Mouse (Mus musculus) kidney, adult 2 months (tissue): ENCODE data around the gene AA986860. TPM values are rescaled to one million over a fixed set of nuclear protein-coding genes. Genes with fewer than 3 reads are reported as not detected.

Source experiments
- DNase-seq: peaks from one replicate; pipeline ENCODE4 v3.0.0; 2021
- H3K27ac ChIP-seq: fragments of 200-500 bp; 2 replicates; pipeline ENCODE4 v1.5.1; 2012; ENCODE audit warnings: low read depth, low read length, control low read depth, inconsistent platforms; ENCODE audit not compliant: insufficient read depth
- H3K27me3 ChIP-seq: fragments of 200-500 bp; replicated peaks from 2 replicates; pipeline ENCODE4 v1.6.1; 2012; ENCODE audit warnings: mild to moderate bottlenecking, moderate library complexity, low read length, inconsistent platforms; ENCODE audit not compliant: control insufficient read depth, insufficient read depth
- H3K36me3 ChIP-seq: fragments of 200-500 bp; 2 replicates; pipeline ENCODE4 v1.6.1; 2012; ENCODE audit warnings: mild to moderate bottlenecking, moderate library complexity, low read length, inconsistent platforms; ENCODE audit not compliant: control insufficient read depth, insufficient read depth
- H3K4me1 ChIP-seq: fragments of 200-500 bp; 2 replicates; pipeline ENCODE4 v1.6.1; 2011; ENCODE audit warnings: low read length; ENCODE audit not compliant: control insufficient read depth, insufficient read depth
- H3K4me3 ChIP-seq: fragments of 200-500 bp; 2 replicates; pipeline ENCODE4 v1.5.1; 2011; ENCODE audit warnings: mild to moderate bottlenecking, low read depth, low read length, control low read depth; ENCODE audit not compliant: insufficient read depth
- CTCF ChIP-seq: fragments of 200-500 bp; conservative IDR thresholded peaks from 2 replicates; pipeline ENCODE4 v1.5.1; 2011; ENCODE audit warnings: low read depth, mild to moderate bottlenecking, control low read depth, low read length, moderate library complexity, mixed read lengths; ENCODE audit not compliant: insufficient read depth, insufficient read length
- POLR2A ChIP-seq: fragments of 200-500 bp; IDR thresholded peaks from one replicate; pipeline ENCODE4 v1.6.1; 2011; ENCODE audit warnings: low read depth, low read length, control low read depth
- WGBS: fragments of 180-500 bp; shearing (Covaris S2); methylation state at CpG from one replicate; pipeline ENCODE4 v1.1.7; 2018; 5-methylcytosine and 5-hydroxymethylcytosine counted together
- polyA plus RNA-seq: library from polyadenylated mRNA; depleted of rRNA; stranded (reverse); fragments of >200 nt; gene quantifications from 2 replicates; pipeline ENCODE4 v1.2.3, GENCODE M21; 2012; rRNA removed

AA986860 gene
- polyA plus RNA-seq, 1 experiment, result 8.8 TPM

- no peaks in the 10 kb centered on the region for H3K36me3 ChIP-seq
- no peak overlapping the region for H3K27ac ChIP-seq
- TF ChIP-seq POLR2A (no peak), CTCF (no peak)
- H3K4me3 ChIP-seq, result no peak overlapping the region
- no peaks in the 10 kb centered on the region for H3K4me1 ChIP-seq
- DNase-seq, result no peak
- WGBS, result 66% methylated on average over 7 of the region's 7 CpGs
- H3K27me3 ChIP-seq, result no peaks in the 10 kb centered on the region
Measured at GRCm38 (mm10) chr1:130775691-130776331, 44.0 kb downstream of the AA986860 start.

DNA sequence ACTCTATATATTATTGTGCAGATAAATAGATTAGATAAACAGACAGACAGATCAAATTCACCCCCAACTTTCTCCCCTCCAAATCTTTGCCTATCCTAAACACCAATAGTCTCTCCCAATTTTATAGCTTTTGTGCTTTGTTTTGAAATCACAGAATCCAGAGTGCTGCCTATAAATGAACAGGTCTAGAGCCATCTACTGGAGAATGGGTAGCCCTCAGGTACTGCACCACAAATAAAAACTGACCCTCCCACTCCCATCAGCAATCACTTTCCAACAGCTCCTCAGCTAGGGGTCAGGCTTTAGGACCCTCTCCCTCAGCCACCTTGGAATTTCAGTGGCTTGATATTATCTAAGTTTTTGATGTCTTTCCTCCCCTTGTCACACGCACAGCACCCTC, 44.9 kb downstream of the AA986860 start:
- TF ChIP-seq POLR2A, result no peak
- peak; percentile 31; the same call in 1 of the 2 replicates for TF ChIP-seq CTCF
- Histone ChIP-seq H3K4me3 (no peak overlapping the region), H3K27ac (no peak overlapping the region), H3K4me1 (no peaks in the 10 kb centered on the region), H3K27me3 (no peaks in the 10 kb centered on the region), H3K36me3 (no peaks in the 10 kb centered on the region)
- 71% methylated on average over 1 of the region's 1 CpGs for WGBS
- peak; percentile 33 for DNase-seq

DNA sequence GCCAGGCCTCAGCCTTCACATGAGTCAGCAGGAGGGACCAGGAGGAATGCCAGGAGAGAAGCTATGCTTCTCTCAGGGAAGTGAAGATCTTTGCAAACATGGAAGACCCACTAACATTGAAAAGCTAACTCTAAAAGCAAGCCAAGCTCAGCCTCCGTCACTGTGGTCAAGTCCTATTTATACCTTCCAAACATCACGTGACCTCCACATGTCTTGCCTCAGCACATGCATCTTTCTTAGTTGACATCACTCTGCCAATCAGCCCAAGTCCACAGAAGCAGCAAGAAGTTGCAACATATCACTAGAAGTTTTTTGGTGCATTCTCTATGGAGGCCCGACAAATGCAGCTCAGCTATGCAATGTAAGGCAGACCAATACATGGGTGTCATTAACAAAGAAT, 48.1 kb downstream of the AA986860 start:
- DNase-seq, result no peak
- Histone ChIP-seq H3K36me3 (no peaks in the 10 kb centered on the region), H3K4me3 (no peak overlapping the region), H3K27me3 (no peaks in the 10 kb centered on the region), H3K4me1 (no peaks in the 10 kb centered on the region), H3K27ac (no peak overlapping the region)
- WGBS, result 84% methylated on average over 3 of the region's 3 CpGs
- TF ChIP-seq CTCF, result no peak
- no peak for TF ChIP-seq POLR2A

- H3K27ac ChIP-seq, result no peak overlapping the region
- peak; percentile 59 for DNase-seq
- TF ChIP-seq CTCF, result peak; percentile 66
- no peak for TF ChIP-seq POLR2A
- WGBS, result 17% methylated on average over 4 of the region's 4 CpGs
- H3K36me3 ChIP-seq, result no peaks in the 10 kb centered on the region
- H3K4me1 ChIP-seq, result no peaks in the 10 kb centered on the region
- H3K27me3 ChIP-seq, result no peaks in the 10 kb centered on the region
- H3K4me3 ChIP-seq, result no peak overlapping the region
Measured at GRCm38 (mm10) chr1:130784054-130784453, 52.3 kb downstream of the AA986860 start.

GRCm38 (mm10) chr1:130787001-130787400, 55.2 kb downstream of the AA986860 start:
- no peak overlapping the region for H3K27ac ChIP-seq
- 37% methylated on average over 4 of the region's 4 CpGs for WGBS
- no peak overlapping the region for H3K4me3 ChIP-seq
- DNase-seq, result peak; percentile 46
- H3K4me1 ChIP-seq, result no peaks in the 10 kb centered on the region
- H3K36me3 ChIP-seq, result no peaks in the 10 kb centered on the region
- TF ChIP-seq POLR2A, result no peak
- peak; percentile 67 for TF ChIP-seq CTCF
- no peaks in the 10 kb centered on the region for H3K27me3 ChIP-seq

DNA sequence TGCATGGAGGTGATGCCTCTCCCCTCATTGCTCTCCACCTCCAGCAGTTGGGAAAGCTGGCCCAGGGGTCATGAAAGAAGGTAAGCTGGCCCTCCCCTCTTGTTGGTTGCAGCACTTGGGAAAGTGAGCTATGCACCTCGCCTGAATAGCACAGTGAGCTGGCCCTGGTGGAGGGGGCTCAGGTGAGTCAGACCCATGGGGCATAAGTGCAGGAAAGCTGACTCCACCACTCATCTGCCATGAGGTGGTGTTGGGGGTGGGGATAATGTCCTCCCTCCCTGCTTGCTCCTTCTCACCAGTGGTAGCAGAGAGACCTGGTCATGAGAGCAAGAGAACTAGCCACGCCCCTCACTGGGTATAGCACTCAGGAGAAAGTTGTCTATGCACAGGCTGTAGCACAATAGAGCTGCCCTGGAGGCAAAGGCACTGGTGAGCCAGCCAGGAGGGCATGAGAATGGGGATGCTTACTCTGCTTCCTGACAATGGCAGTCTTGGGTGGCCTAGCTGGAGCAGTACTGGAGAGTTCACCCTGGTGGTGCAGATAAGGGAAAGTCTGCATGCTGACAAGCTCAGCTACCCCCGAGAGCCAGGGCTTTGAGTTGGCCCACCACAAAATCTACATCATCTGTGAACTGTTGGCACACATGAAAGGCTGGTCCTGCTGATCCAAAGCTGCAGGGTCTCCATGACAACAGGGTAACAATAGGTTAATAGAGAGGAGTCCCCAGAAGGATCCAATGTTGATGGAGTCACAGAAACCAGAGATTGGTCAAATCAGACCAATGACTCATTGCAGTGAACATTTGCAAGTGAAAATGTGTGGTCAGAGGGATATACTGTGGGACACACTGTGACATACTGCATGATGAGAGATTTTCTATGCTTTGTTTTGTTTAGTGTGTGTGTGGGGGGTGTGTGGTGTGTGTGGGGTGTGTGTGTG, 58.0 kb downstream of the AA986860 start:
- H3K4me3 ChIP-seq, result no peak overlapping the region
- no peaks in the 10 kb centered on the region for H3K4me1 ChIP-seq
- no peaks in the 10 kb centered on the region for H3K36me3 ChIP-seq
- WGBS, result 84% methylated on average over 3 of the region's 3 CpGs
- no peak overlapping the region for H3K27ac ChIP-seq
- H3K27me3 ChIP-seq, result no peaks in the 10 kb centered on the region
- DNase-seq, result no peak
- TF ChIP-seq CTCF (no peak), POLR2A (no peak)

Other genes with a start within 250 kb of the AA986860 start
- 0.10 TPM in 1 of 2 replicates, not detected in the other for gene Zp3r, start 102.4 kb upstream of the AA986860 start, polyA plus RNA-seq
- 0.08 and 0.19 TPM in 2 replicates for gene C4bp, start 70.3 kb upstream of the AA986860 start, polyA plus RNA-seq
- not detected in 2 replicates for gene Gm29427, start 16.2 kb upstream of the AA986860 start, polyA plus RNA-seq
- gene Yod1, start 14.6 kb upstream of the AA986860 start, polyA plus RNA-seq, result 1.2 and 1.3 TPM in 2 replicates
- gene Pfkfb2, start 2.7 kb upstream of the AA986860 start, polyA plus RNA-seq, result 7.8 and 9.2 TPM in 2 replicates
- gene Fcamr, start 68.9 kb downstream of the AA986860 start, polyA plus RNA-seq, result 4.0 and 4.2 TPM in 2 replicates
- gene Pigr, start 94.7 kb downstream of the AA986860 start, polyA plus RNA-seq, result 16.9 and 26.4 TPM in 2 replicates
- 5.3 and 16.2 TPM in 2 replicates for gene Fcmr, start 133.7 kb downstream of the AA986860 start, polyA plus RNA-seq
- gene Il24, start 155.5 kb downstream of the AA986860 start, polyA plus RNA-seq, result 0.06 TPM in 1 of 2 replicates, not detected in the other
- gene Il20, start 179.5 kb downstream of the AA986860 start, polyA plus RNA-seq, result not detected in 2 replicates
- gene Il19, start 208.1 kb downstream of the AA986860 start, polyA plus RNA-seq, result not detected in 2 replicates